Mouse (Mus musculus) heart, postnatal 25 days (tissue): ENCODE data around the gene Cplx2. TPM values are rescaled to one million over a fixed set of nuclear protein-coding genes. Genes with fewer than 3 reads are reported as not detected.

Experiments used
- DNase-seq: peaks from one replicate; pipeline ENCODE4 v3.0.0; 2022; ENCODE audit warnings: low spot score
- intact Hi-C: fragments of 180-260 bp; cut with DNase I; formaldehyde crosslinking; loops from one replicate; pipeline ENCODE4 v1.15.1; 2025
- total RNA-seq, 2 experiments: library from RNA; stranded (reverse); gene quantifications; 2 replicates each; pipeline ENCODE4 v1.2.3; 2021

Gene Cplx2
- total RNA-seq, 2 experiments from 2014 or later, result 2.7 to 2.8 TPM

- DNase-seq, result no peak
- intact Hi-C loops, result no loop called here
Observed at GRCm38 (mm10) chr13:54359181-54359580, 12.0 kb upstream of the Cplx2 start.

- no peak for DNase-seq
- intact Hi-C loops, result no loop called here
Observed at GRCm38 (mm10) chr13:54364686-54365085, 6.5 kb upstream of the Cplx2 start.

GRCm38 (mm10) chr13:54367758-54368157, 3.4 kb upstream of the Cplx2 start:
- intact Hi-C loops, result no loop called here
- DNase-seq, result no peak

- no peak for DNase-seq
- intact Hi-C loops, result no loop called here
Observed at GRCm38 (mm10) chr13:54368181-54368580, 3.0 kb upstream of the Cplx2 start.

- DNase-seq, result peak; percentile 42
Observed at GRCm38 (mm10) chr13:54371387-54372330, 510 bp downstream of the Cplx2 start.

GRCm38 (mm10) chr13:54372665-54373064, 1.5 kb downstream of the Cplx2 start:
- intact Hi-C loops, result loop anchor here (1.0 to 5.0 kb wide), 4 partner anchors 35 to 260 kb away; no protein-coding TSS in a partner anchor

More at GRCm38 (mm10) chr13:54371387-54372330, 510 bp downstream of the Cplx2 start:
- intact Hi-C loops, result loop anchor here (1.0 to 5.0 kb wide), 3 partner anchors 34 to 259 kb away; no protein-coding TSS in a partner anchor

GRCm38 (mm10) chr13:54374106-54374706, 3.1 kb downstream of the Cplx2 start:
- DNase-seq, result no peak
- intact Hi-C loops, result loop anchor here (5.0 kb wide), 2 partner anchors 37 to 262 kb away; no protein-coding TSS in a partner anchor

More at GRCm38 (mm10) chr13:54372665-54373064, 1.5 kb downstream of the Cplx2 start:
- no peak for DNase-seq

GRCm38 (mm10) chr13:54375497-54376495, 4.6 kb downstream of the Cplx2 start:
- no peak for DNase-seq
- intact Hi-C loops, result no loop called here

- no peak for DNase-seq
- intact Hi-C loops, result no loop called here
Observed at GRCm38 (mm10) chr13:54376736-54377135, 5.6 kb downstream of the Cplx2 start.

- DNase-seq, result no peak
- intact Hi-C loops, result no loop called here
Observed at GRCm38 (mm10) chr13:54378051-54378450, 6.9 kb downstream of the Cplx2 start.

GRCm38 (mm10) chr13:54380421-54380820, 9.3 kb downstream of the Cplx2 start:
- intact Hi-C loops, result no loop called here
- DNase-seq, result no peak

GRCm38 (mm10) chr13:54381396-54381795, 10.2 kb downstream of the Cplx2 start:
- no peak for DNase-seq
- intact Hi-C loops, result no loop called here

- DNase-seq, result no peak
- intact Hi-C loops, result no loop called here
Observed at GRCm38 (mm10) chr13:54383531-54383930, 12.4 kb downstream of the Cplx2 start.

GRCm38 (mm10) chr13:54384518-54384917, 13.4 kb downstream of the Cplx2 start:
- DNase-seq, result no peak
- intact Hi-C loops, result no loop called here

- DNase-seq, result no peak
- intact Hi-C loops, result no loop called here
Observed at GRCm38 (mm10) chr13:54385008-54386004, 14.2 kb downstream of the Cplx2 start.

- DNase-seq, result no peak
- intact Hi-C loops, result no loop called here
Observed at GRCm38 (mm10) chr13:54389971-54390564, 18.9 kb downstream of the Cplx2 start.

- DNase-seq, result no peak
- intact Hi-C loops, result no loop called here
Observed at GRCm38 (mm10) chr13:54390565-54391013, 19.4 kb downstream of the Cplx2 start.

- intact Hi-C loops, result no loop called here
- DNase-seq, result no peak
Observed at GRCm38 (mm10) chr13:54391313-54391712, 20.2 kb downstream of the Cplx2 start.
